Mouse (Mus musculus) forebrain, postnatal 0 days (tissue): Measurements from ENCODE around the gene Ptprj. TPM values are rescaled to one million over a fixed set of nuclear protein-coding genes. Genes with fewer than 3 reads are reported as not detected.

Source experiments
- ATAC-seq: fragments of 200-750 bp; cut with Nextera tagmentation; 2 replicates; pipeline ENCODE4 v1.8.0; 2017; ENCODE audit warnings: mild to moderate bottlenecking, moderate library complexity
- DNase-seq: peaks from one replicate; pipeline ENCODE4 v3.0.0-alpha.2; 2015
- H3K27ac ChIP-seq: fragments of 300-500 bp; sonication (generic); 2 replicates; pipeline ENCODE4 v1.5.1; 2014; ENCODE audit warnings: low read depth, mild to moderate bottlenecking, antibody characterized with exemption, low read length, moderate library complexity, mixed read lengths
- H3K27me3 ChIP-seq: fragments of 300-500 bp; sonication (generic); 2 replicates; pipeline ENCODE4 v1.6.1; 2014; ENCODE audit warnings: mild to moderate bottlenecking, low read length, mixed read lengths; ENCODE audit not compliant: insufficient read depth
- H3K36me3 ChIP-seq: fragments of 300-500 bp; sonication (generic); 2 replicates; pipeline ENCODE4 v1.6.1; 2014; ENCODE audit warnings: mild to moderate bottlenecking, moderate library complexity; ENCODE audit not compliant: insufficient read depth
- H3K4me1 ChIP-seq: fragments of 300-500 bp; sonication (generic); 2 replicates; pipeline ENCODE4 v1.6.1; 2014; ENCODE audit warnings: antibody characterized with exemption; ENCODE audit not compliant: insufficient read depth
- H3K4me2 ChIP-seq: fragments of 300-500 bp; sonication (generic); 2 replicates; pipeline ENCODE4 v1.6.1; 2014; ENCODE audit warnings: low read depth, mild to moderate bottlenecking, moderate library complexity
- H3K4me3 ChIP-seq: fragments of 300-500 bp; sonication (generic); 2 replicates; pipeline ENCODE4 v1.5.1; 2014; ENCODE audit warnings: low read depth, low read length, mixed read lengths
- H3K9ac ChIP-seq: fragments of 300-500 bp; sonication (generic); 2 replicates; pipeline ENCODE4 v1.6.1; 2014; ENCODE audit warnings: mild to moderate bottlenecking
- H3K9me3 ChIP-seq: fragments of 300-500 bp; sonication (generic); 2 replicates; pipeline ENCODE4 v1.6.1; 2016; ENCODE audit warnings: low read length
- CTCF ChIP-seq: sonication (generic); IDR thresholded peaks from 2 replicates; pipeline ENCODE4 v1.5.1; 2016; ENCODE audit warnings: antibody characterized with exemption, control low read depth, low read depth
- WGBS: fragments of 180-500 bp; shearing (Covaris S2); extraction: QIAGEN DNeasy Blood & Tissue Kit; methylation state at CpG from one replicate; pipeline ENCODE4 v1.1.7; 2014; 5-methylcytosine and 5-hydroxymethylcytosine counted together
- polyA plus RNA-seq: library from polyadenylated mRNA; unstranded; fragments of >200 nt; fragmentation: Nextera tagmentation; extraction: Ambion mirVana; gene quantifications from 2 replicates; pipeline ENCODE4 v1.2.1, GENCODE M21; 2015
- total RNA-seq: library from RNA; depleted of rRNA; stranded (reverse); fragments of >200 nt; gene quantifications from 2 replicates; pipeline ENCODE4 v1.2.3, GENCODE M21; 2014

Gene Ptprj
- total and polyA plus RNA-seq, 2 experiments from 2014 or later = 3.9 to 34.0 TPM

DNA sequence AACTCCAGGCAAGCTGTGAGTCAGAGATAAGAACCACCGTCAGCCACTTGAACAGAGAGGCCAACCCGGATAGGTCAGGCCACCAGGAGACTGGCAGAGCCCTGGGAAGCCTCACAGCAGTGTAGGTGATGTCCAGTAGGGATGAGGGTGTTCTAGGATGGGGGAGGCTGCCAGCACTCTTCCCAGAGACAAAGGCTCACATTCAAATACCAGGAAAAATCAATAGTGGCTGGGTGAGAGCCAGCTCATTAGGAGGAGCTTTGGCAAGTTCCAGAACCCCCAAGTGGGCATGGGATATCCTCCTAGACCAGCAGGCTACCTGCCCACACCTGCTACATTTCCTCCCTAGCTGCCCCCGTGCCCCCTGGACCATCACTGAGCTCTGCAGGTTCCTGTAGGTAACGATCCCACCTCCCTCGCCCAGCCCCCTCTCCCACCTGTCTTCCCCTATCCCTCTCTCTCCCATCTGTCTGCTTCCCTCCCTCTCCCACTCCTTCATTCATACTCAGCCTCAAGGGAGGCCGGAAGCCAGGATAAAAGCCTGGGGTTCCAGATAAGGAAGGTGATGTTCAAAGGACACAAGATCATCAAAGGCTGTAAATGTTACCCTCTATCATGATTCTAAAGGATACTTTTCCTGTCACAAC, 20.1 kb downstream of the Ptprj start:
- H3K36me3 ChIP-seq = no peaks in the 10 kb centered on the region
- no peak overlapping the region for H3K4me2 ChIP-seq
- DNase-seq (no peak), ATAC-seq (peak; percentile 27; the same call in 1 of the 2 replicates)
- H3K9ac ChIP-seq = no peak overlapping the region
- no peaks in the 10 kb centered on the region for H3K9me3 ChIP-seq
- 0 out of 2 replicates have a peak overlapping the region, but pooled peaks have one; percentile 15 for H3K27ac ChIP-seq
- 38% methylated on average over 6 of the region's 6 CpGs for WGBS
- no peak for TF ChIP-seq CTCF
- H3K27me3 ChIP-seq = no peaks in the 10 kb centered on the region
- H3K4me1 ChIP-seq = peaks cover 18% of the 10 kb centered on the region
- no peak overlapping the region for H3K4me3 ChIP-seq

DNA sequence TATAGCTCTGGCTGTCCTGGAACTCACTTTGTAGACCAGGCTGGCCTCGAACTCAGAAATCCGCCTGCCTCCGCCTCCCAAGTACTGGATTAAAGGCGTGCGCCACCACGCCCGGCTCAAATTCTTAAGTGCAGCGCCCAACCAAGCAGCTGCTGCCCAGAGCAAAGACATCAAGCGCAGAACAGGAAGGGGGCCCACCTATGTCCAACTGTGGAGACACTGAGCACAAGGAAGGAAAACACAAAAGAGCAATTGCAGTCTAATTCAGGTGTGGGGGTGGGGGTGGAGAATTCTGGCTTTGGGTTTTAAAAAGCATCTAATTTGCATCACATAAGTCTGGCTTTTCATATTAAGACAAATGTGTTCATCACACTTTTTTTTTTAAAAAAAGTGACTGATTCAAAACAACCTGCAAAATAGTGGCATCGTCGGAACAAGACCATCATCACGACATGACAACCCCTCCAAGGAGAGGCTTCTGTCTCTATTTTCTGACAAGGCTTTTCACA, 20.7 kb downstream of the Ptprj start:
- Histone ChIP-seq H3K4me3 (no peak overlapping the region), H3K36me3 (no peaks in the 10 kb centered on the region), H3K9me3 (no peaks in the 10 kb centered on the region), H3K4me1 (peaks cover 18% of the 10 kb centered on the region), H3K4me2 (no peak overlapping the region), H3K9ac (no peak overlapping the region), H3K27ac (0 out of 2 replicates have a peak overlapping the region, but pooled peaks have one; percentile 15), H3K27me3 (no peaks in the 10 kb centered on the region)
- peak; percentile 19; the same call in 1 of the 2 replicates for ATAC-seq
- no peak for DNase-seq
- 76% methylated on average over 12 of the region's 12 CpGs for WGBS
- TF ChIP-seq CTCF = no peak

DNA sequence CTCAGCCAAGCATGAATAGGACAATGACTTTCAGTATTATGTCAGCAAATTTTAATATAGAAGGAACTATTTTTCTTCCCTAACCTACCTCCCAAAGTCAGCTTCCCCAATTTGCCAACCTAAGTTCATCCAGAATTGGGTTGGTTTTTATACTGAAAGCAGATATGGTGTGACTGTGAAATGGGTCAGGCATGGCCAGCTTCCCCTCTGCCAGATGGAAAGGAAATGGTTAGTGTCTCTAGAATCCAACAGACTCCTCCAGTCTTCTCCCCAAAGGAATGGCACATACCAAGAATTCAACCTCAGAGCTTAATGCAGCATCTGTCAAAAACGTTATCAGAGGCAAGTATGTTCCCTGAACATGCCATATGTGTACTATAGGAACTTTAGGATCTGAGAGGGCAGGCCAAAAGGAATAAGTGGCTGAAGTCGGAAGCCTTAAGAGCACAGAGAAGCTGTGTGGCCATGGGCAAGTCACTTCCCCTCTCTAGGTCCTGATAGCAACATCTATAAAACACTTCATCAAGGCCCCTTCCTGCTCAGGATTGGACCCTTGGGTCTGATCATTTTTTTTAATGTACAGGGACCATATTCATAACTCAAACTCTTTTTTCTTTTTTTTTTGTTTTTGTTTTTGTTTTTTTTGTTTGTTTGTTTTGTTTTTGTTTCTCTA, 21.3 kb downstream of the Ptprj start:
- DNase-seq = no peak
- Histone ChIP-seq H3K27me3 (no peaks in the 10 kb centered on the region), H3K36me3 (no peaks in the 10 kb centered on the region), H3K9me3 (no peaks in the 10 kb centered on the region), H3K27ac (no peak overlapping the region), H3K9ac (no peak overlapping the region), H3K4me3 (no peak overlapping the region), H3K4me2 (no peak overlapping the region), H3K4me1 (peaks cover 18% of the 10 kb centered on the region)
- no peak for ATAC-seq
- WGBS = 75% methylated on average over 2 of the region's 2 CpGs
- no peak for TF ChIP-seq CTCF

DNA sequence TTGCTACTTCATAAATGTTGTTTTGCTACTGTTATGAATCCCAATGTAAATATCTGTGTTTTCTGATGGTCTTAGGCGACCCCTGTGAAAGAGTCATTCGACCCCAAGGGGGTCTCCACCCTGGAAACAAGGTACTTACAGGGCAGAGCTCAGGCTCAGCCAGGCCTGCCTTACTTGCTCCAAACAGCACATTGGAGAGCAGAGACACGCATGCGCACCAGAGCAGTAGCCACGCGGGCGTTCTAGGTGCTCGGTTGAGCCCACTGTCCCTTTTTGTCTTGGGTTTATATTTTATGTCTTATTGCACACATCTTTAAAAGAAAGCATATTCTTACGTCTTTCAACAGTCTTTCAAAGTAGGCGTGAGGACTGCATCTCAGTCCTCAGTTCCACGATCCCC, 22.1 kb downstream of the Ptprj start:
- no peak overlapping the region for H3K9ac ChIP-seq
- no peak overlapping the region for H3K4me3 ChIP-seq
- no peaks in the 10 kb centered on the region for H3K9me3 ChIP-seq
- H3K36me3 ChIP-seq = no peaks in the 10 kb centered on the region
- H3K27ac ChIP-seq = no peak overlapping the region
- H3K4me2 ChIP-seq = no peak overlapping the region
- H3K27me3 ChIP-seq = no peaks in the 10 kb centered on the region
- WGBS = 91% methylated on average over 11 of the region's 11 CpGs
- peaks cover 18% of the 10 kb centered on the region for H3K4me1 ChIP-seq
- TF ChIP-seq CTCF = no peak
- DNase-seq (no peak), ATAC-seq (no peak)

DNA sequence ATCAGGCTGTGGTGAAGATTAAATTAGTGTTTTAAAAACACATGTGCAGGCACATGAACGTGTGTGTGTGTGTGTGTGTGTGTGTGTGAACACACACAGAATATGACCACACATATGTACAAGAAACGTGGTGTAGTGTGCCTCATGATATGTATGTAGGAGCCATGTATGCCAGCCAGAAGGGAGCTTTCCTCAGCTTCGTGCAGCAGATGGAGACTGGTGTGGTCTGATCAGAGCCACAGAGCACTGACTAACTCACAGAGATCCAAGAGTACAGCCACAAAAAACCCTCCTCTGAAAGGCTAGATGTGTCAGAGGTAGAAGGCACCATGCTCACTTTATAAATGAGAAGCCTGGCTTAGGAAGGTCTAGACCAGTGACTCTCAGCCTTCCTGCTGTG, 22.5 kb downstream of the Ptprj start:
- no peak overlapping the region for H3K9ac ChIP-seq
- 62% methylated on average over 3 of the region's 3 CpGs for WGBS
- H3K9me3 ChIP-seq = no peaks in the 10 kb centered on the region
- DNase-seq = no peak
- no peak overlapping the region for H3K27ac ChIP-seq
- no peak for TF ChIP-seq CTCF
- H3K4me1 ChIP-seq = peaks cover 18% of the 10 kb centered on the region
- no peak overlapping the region for H3K4me3 ChIP-seq
- peak; percentile 59 for ATAC-seq
- H3K4me2 ChIP-seq = no peak overlapping the region
- H3K36me3 ChIP-seq = no peaks in the 10 kb centered on the region
- no peaks in the 10 kb centered on the region for H3K27me3 ChIP-seq

DNA sequence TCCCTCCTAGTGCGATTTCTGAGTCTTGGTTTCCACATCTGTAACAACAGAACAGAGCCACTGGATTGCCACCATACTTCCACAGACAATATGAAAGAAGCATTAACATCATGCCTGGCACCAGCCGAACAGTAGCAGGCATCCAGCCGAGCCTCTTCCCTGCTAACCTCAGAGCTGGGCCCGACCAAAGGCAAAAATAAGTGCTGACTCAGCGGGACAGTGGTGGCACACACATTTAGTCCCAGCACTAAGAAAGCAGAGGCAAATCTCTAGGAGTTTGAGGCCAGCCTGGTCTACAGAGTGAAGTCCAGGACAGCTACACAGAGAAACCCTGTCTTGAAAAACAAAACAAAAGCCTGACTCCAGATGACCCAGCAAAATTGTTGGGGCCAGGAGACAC, 24.7 kb downstream of the Ptprj start:
- no peak for TF ChIP-seq CTCF
- Histone ChIP-seq H3K4me2 (no peak overlapping the region), H3K4me3 (no peak overlapping the region), H3K4me1 (peaks cover 9% of the 10 kb centered on the region), H3K27me3 (no peaks in the 10 kb centered on the region), H3K36me3 (no peaks in the 10 kb centered on the region), H3K27ac (no peak overlapping the region), H3K9me3 (no peaks in the 10 kb centered on the region), H3K9ac (no peak overlapping the region)
- ATAC-seq = no peak
- 79% methylated on average over 5 of the region's 5 CpGs for WGBS
- no peak for DNase-seq

DNA sequence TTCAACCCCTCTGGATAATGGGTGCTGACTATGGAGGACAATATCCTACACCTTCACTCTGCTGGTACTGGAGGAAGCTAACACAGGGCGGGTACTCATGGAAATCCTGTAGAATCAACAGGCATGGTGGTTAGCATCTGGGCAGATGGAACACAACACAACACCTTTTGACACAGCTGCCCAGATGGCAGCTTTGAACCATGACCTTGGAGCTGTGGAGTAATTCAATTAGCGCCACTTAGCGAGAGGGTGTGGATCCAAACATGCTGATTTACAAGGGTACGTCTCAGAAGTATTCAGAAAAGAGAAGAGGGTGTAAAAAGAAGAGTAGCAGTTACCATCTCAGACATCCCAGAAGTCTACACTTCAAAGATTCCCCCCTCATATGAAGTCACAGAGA, 25.6 kb downstream of the Ptprj start:
- no peaks in the 10 kb centered on the region for H3K9me3 ChIP-seq
- no peak for DNase-seq

More for the DNA sequence above, 25.6 kb downstream of the Ptprj start:
- H3K4me3 ChIP-seq = no peak overlapping the region
- H3K4me1 ChIP-seq = no peaks in the 10 kb centered on the region
- no peak for ATAC-seq
- H3K27ac ChIP-seq = no peak overlapping the region
- H3K4me2 ChIP-seq = no peak overlapping the region
- no peak for TF ChIP-seq CTCF
- H3K36me3 ChIP-seq = no peaks in the 10 kb centered on the region
- H3K9ac ChIP-seq = no peak overlapping the region
- no peaks in the 10 kb centered on the region for H3K27me3 ChIP-seq
- 89% methylated on average over 4 of the region's 4 CpGs for WGBS
